ENCODE assay signal across 8 mouse cellular contexts in genomic region chr19:46317546-46317885, GRCm38 (mm10). TPM values are rescaled to one million over a fixed set of nuclear protein-coding genes. Genes with fewer than 3 reads are reported as not detected.
DNase-seq lines count a peak whose midpoint lies in the region; ATAC-seq and TF ChIP-seq lines count a peak whose summit lies in the region.

No protein-coding gene starts in this region.

- WGBS in lung, postnatal 0 days: 2% methylated on average over 39 of the region's 48 CpGs
- WGBS in forebrain, embryonic 15.5 days: under 1% methylated on average over 48 of the region's 48 CpGs
- WGBS in limb, embryonic 10.5 days: under 1% methylated on average over 48 of the region's 48 CpGs
- WGBS in olfactory bulb, adult 2 months: 2% methylated on average over 47 of the region's 48 CpGs

- no peak for TF ChIP-seq EP300 in lung, postnatal 0 days (IDR thresholded peaks at IDR 0.05)

- H3K27ac ChIP-seq in lung, postnatal 0 days (ENCODE audit: low read length): no peak overlapping the region
- H3K27ac ChIP-seq in forebrain, embryonic 15.5 days (replicated peaks): 0 out of 2 replicates have a peak overlapping the region, but pooled peaks have one; percentile 28
- H3K27ac ChIP-seq in limb, embryonic 10.5 days: peak overlapping the region; percentile 25; the same call in 1 of the 2 replicates
- peak overlapping the region; percentile 78 for H3K27ac ChIP-seq in olfactory bulb, adult 2 months (ENCODE audit: insufficient read depth, low read depth, low read length)

- DNase-seq in embryo, embryonic 11 days: peak; percentile 41
- DNase-seq in embryo, embryonic 10.5 days (ENCODE audit: low spot score): no peak
- no peak for DNase-seq in lung, postnatal 0 days (ENCODE audit: low spot score)
- no peak for DNase-seq in lung, postnatal 10 days
- peak; percentile 53 for DNase-seq in limb, embryonic 10.5 days (ENCODE audit: low spot score)
- no peak for DNase-seq in thymus, postnatal 0 days (ENCODE audit: low spot score)

- H3K4me3 ChIP-seq in lung, postnatal 0 days (ENCODE audit: low read depth, low read length): peak overlapping the region; percentile 40
- peak overlapping the region; percentile 48 for H3K4me3 ChIP-seq in forebrain, embryonic 15.5 days
- H3K4me3 ChIP-seq in limb, embryonic 10.5 days: peak overlapping the region; percentile 51
- peak overlapping the region; percentile 96 for H3K4me3 ChIP-seq in olfactory bulb, adult 2 months (ENCODE audit: insufficient read depth, low read depth, low read length)

- TF ChIP-seq POLR2A in olfactory bulb, adult 2 months (IDR thresholded peaks at IDR 0.05; ENCODE audit: insufficient read depth, low read depth, low read length): no peak

- H3K9ac ChIP-seq in lung, postnatal 0 days (replicated peaks; ENCODE audit: low read depth): no peak overlapping the region
- H3K9ac ChIP-seq in forebrain, embryonic 15.5 days (replicated peaks): peak overlapping the region; percentile 60

- H3K27me3 ChIP-seq in lung, postnatal 0 days (replicated peaks; ENCODE audit: insufficient read depth, low read length): peaks cover 70% of the 10 kb centered on the region
- peaks cover 67% of the 10 kb centered on the region for H3K27me3 ChIP-seq in forebrain, embryonic 15.5 days
- H3K27me3 ChIP-seq in limb, embryonic 10.5 days (ENCODE audit: low read depth, poor library complexity, severe bottlenecking): peaks cover 100% of the 10 kb centered on the region

- peak overlapping the region; percentile 58 for H3K4me2 ChIP-seq in lung, postnatal 0 days (replicated peaks; ENCODE audit: low read depth, low read length)
- H3K4me2 ChIP-seq in forebrain, embryonic 15.5 days (replicated peaks): peak overlapping the region; percentile 59

- H3K4me1 ChIP-seq in lung, postnatal 0 days (ENCODE audit: insufficient read depth, low read depth, low read length): 0 out of 2 replicates have a peak, but pooled peaks cover 6% of the 10 kb centered on the region
- peaks cover 60% of the 10 kb centered on the region for H3K4me1 ChIP-seq in forebrain, embryonic 15.5 days
- H3K4me1 ChIP-seq in limb, embryonic 10.5 days: peaks cover 46% of the 10 kb centered on the region
- peaks cover 71% of the 10 kb centered on the region for H3K4me1 ChIP-seq in olfactory bulb, adult 2 months (ENCODE audit: control insufficient read depth, insufficient read depth, low read length)

- H3K36me3 ChIP-seq in lung, postnatal 0 days (ENCODE audit: insufficient read depth, low read length): no peaks in the 10 kb centered on the region
- H3K36me3 ChIP-seq in forebrain, embryonic 15.5 days: peaks cover 9% of the 10 kb centered on the region
- H3K36me3 ChIP-seq in limb, embryonic 10.5 days: no peaks in the 10 kb centered on the region

- no peaks in the 10 kb centered on the region for H3K9me3 ChIP-seq in lung, postnatal 0 days (ENCODE audit: low read length)
- H3K9me3 ChIP-seq in forebrain, embryonic 15.5 days: no peaks in the 10 kb centered on the region
- no peaks in the 10 kb centered on the region for H3K9me3 ChIP-seq in limb, embryonic 10.5 days (replicated peaks)

- TF ChIP-seq CTCF in lung, postnatal 0 days (IDR thresholded peaks at IDR 0.05): no peak
- no peak for TF ChIP-seq CTCF in olfactory bulb, adult 2 months (IDR thresholded peaks at IDR 0.05; ENCODE audit: insufficient read depth, low read depth, low read length)

- 0 out of 2 replicates have a peak, but pooled peaks have one; percentile 7 for ATAC-seq in lung, postnatal 0 days
- ATAC-seq in forebrain, embryonic 15.5 days (replicated peaks): no peak

RNA-seq across cellular contexts. Expression of gene Psd, which starts 9.4 kb away (rescaled TPM):
- 2.7 and 4.9 TPM in 2 replicates for polyA plus RNA-seq in lung, postnatal 0 days (2015; fragmentation: Nextera tagmentation; extraction: Ambion mirVana)
- 78.2 and 79.9 TPM in 2 replicates for polyA plus RNA-seq in forebrain, embryonic 15.5 days (2015; fragmentation: Nextera tagmentation; extraction: Ambion mirVana)
- 1.4 and 1.8 TPM in 2 replicates for polyA plus RNA-seq in limb, embryonic 10.5 days (2016; fragmentation: Nextera tagmentation; extraction: Ambion mirVana)
- polyA plus RNA-seq in olfactory bulb, adult 2 months (2012; ENCODE audit: insufficient read depth, insufficient read length, low replicate concordance, missing spikeins): not detected in 2 replicates
- polyA plus RNA-seq in thymus, postnatal 0 days (2015; fragmentation: Nextera tagmentation; extraction: Ambion mirVana): 4.6 and 5.3 TPM in 2 replicates

RNA-seq across cellular contexts. Expression of gene Fbxl15, which starts 10.5 kb away (rescaled TPM):
- 12.9 and 13.0 TPM in 2 replicates for polyA plus RNA-seq in lung, postnatal 0 days (2015; fragmentation: Nextera tagmentation; extraction: Ambion mirVana)
- 37.5 and 40.2 TPM in 2 replicates for polyA plus RNA-seq in forebrain, embryonic 15.5 days (2015; fragmentation: Nextera tagmentation; extraction: Ambion mirVana)
- 12.2 and 13.0 TPM in 2 replicates for polyA plus RNA-seq in limb, embryonic 10.5 days (2016; fragmentation: Nextera tagmentation; extraction: Ambion mirVana)
- not detected in 2 replicates for polyA plus RNA-seq in olfactory bulb, adult 2 months (2012; ENCODE audit: insufficient read depth, insufficient read length, low replicate concordance, missing spikeins)
- 8.3 and 9.1 TPM in 2 replicates for polyA plus RNA-seq in thymus, postnatal 0 days (2015; fragmentation: Nextera tagmentation; extraction: Ambion mirVana)

RNA-seq across cellular contexts. Expression of gene Nfkb2, which starts 13.4 kb away (rescaled TPM):
- 12.5 and 21.1 TPM in 2 replicates for polyA plus RNA-seq in lung, postnatal 0 days (2015; fragmentation: Nextera tagmentation; extraction: Ambion mirVana)
- polyA plus RNA-seq in forebrain, embryonic 15.5 days (2015; fragmentation: Nextera tagmentation; extraction: Ambion mirVana): 1.9 and 2.2 TPM in 2 replicates
- polyA plus RNA-seq in limb, embryonic 10.5 days (2016; fragmentation: Nextera tagmentation; extraction: Ambion mirVana): 4.5 and 5.8 TPM in 2 replicates
- polyA plus RNA-seq in olfactory bulb, adult 2 months (2012; ENCODE audit: insufficient read depth, insufficient read length, low replicate concordance, missing spikeins): not detected in 2 replicates
- polyA plus RNA-seq in thymus, postnatal 0 days (2015; fragmentation: Nextera tagmentation; extraction: Ambion mirVana): 29.1 and 31.3 TPM in 2 replicates

RNA-seq across cellular contexts. Expression of gene Cuedc2, which starts 21.0 kb away (rescaled TPM):
- polyA plus RNA-seq in lung, postnatal 0 days (2015; fragmentation: Nextera tagmentation; extraction: Ambion mirVana): 94.9 and 99.9 TPM in 2 replicates
- polyA plus RNA-seq in forebrain, embryonic 15.5 days (2015; fragmentation: Nextera tagmentation; extraction: Ambion mirVana): 351 and 362 TPM in 2 replicates
- polyA plus RNA-seq in limb, embryonic 10.5 days (2016; fragmentation: Nextera tagmentation; extraction: Ambion mirVana): 150 and 183 TPM in 2 replicates
- polyA plus RNA-seq in olfactory bulb, adult 2 months (2012; ENCODE audit: insufficient read depth, insufficient read length, low replicate concordance, missing spikeins): not detected in 2 replicates
- polyA plus RNA-seq in thymus, postnatal 0 days (2015; fragmentation: Nextera tagmentation; extraction: Ambion mirVana): 152 and 155 TPM in 2 replicates

RNA-seq across cellular contexts. Expression of gene Mfsd13a, which starts 23.4 kb away (rescaled TPM):
- 6.4 and 6.6 TPM in 2 replicates for polyA plus RNA-seq in lung, postnatal 0 days (2015; fragmentation: Nextera tagmentation; extraction: Ambion mirVana)
- 8.7 and 9.3 TPM in 2 replicates for polyA plus RNA-seq in forebrain, embryonic 15.5 days (2015; fragmentation: Nextera tagmentation; extraction: Ambion mirVana)
- polyA plus RNA-seq in limb, embryonic 10.5 days (2016; fragmentation: Nextera tagmentation; extraction: Ambion mirVana): 7.7 and 8.1 TPM in 2 replicates
- polyA plus RNA-seq in olfactory bulb, adult 2 months (2012; ENCODE audit: insufficient read depth, insufficient read length, low replicate concordance, missing spikeins): not detected in 2 replicates
- polyA plus RNA-seq in thymus, postnatal 0 days (2015; fragmentation: Nextera tagmentation; extraction: Ambion mirVana): 7.5 and 8.1 TPM in 2 replicates

Comparison
In these comparisons a context has a peak if more than half of its experiments do, and no peak if none do; other contexts are left out.
1. DNase-seq: peak in embryo, embryonic 11 days (single experiment) and limb, embryonic 10.5 days (single experiment); none in embryo, embryonic 10.5 days (single experiment), lung, postnatal 0 days (single experiment), lung, postnatal 10 days (single experiment) and thymus, postnatal 0 days (single experiment).
2. H3K4me3 ChIP-seq: peak in every context shown above with its lines; median percentile 96 in olfactory bulb, adult 2 months; 51 in limb, embryonic 10.5 days; 48 in forebrain, embryonic 15.5 days; 40 in lung, postnatal 0 days.